Mouse (Mus musculus) 416B (cell line): ENCODE measurements at regions not wholly inside any gene's neighbourhood (a gene's known extent, or its start where the extent isn't known, plus 50 kb on each side); places are given as distances from the start of the nearest gene placed in this dataset.
"Not testable (repeated sequence)": the region's sequence is repeated elsewhere in the genome, so short reads cannot be mapped to it uniquely, and the experiment has no call there.

ENCODE experiments used
- DNase-seq: peaks from one replicate; pipeline ENCODE4 v3.0.0; 2011; ENCODE audit warnings: low read depth

GRCm38 (mm10) chr7:62179387-62179786 lies 167.0 kb upstream of the Ndn start:
- peak; percentile 46 for DNase-seq

- no peak for DNase-seq
Observed at GRCm38 (mm10) chr7:62208529-62208928, 137.8 kb upstream of the Ndn start.

GRCm38 (mm10) chr7:62209117-62209700 lies 137.2 kb upstream of the Ndn start:
- peak; percentile 10 for DNase-seq

- DNase-seq, result no peak
Observed at GRCm38 (mm10) chr7:62225184-62225583, 121.2 kb upstream of the Ndn start.

GRCm38 (mm10) chr7:62227727-62228126 lies 118.6 kb upstream of the Ndn start:
- DNase-seq, result peak; percentile 49

GRCm38 (mm10) chr7:62230713-62231112 lies 115.7 kb upstream of the Ndn start:
- no peak for DNase-seq

- DNase-seq, result no peak
Observed at GRCm38 (mm10) chr7:62231120-62231574, 115.2 kb upstream of the Ndn start.

GRCm38 (mm10) chr7:62232076-62232475 lies 114.3 kb upstream of the Ndn start:
- no peak for DNase-seq

GRCm38 (mm10) chr7:62234037-62234436 lies 112.3 kb upstream of the Ndn start:
- no peak for DNase-seq

- DNase-seq, result no peak
Observed at GRCm38 (mm10) chr7:62235766-62236165, 110.6 kb upstream of the Ndn start.

GRCm38 (mm10) chr7:62261688-62262114 lies 84.7 kb upstream of the Ndn start:
- DNase-seq, result no peak

- DNase-seq, result not testable (repeated sequence)
Observed at GRCm38 (mm10) chr7:62262174-62262573, 84.2 kb upstream of the Ndn start.

GRCm38 (mm10) chr7:62269156-62269855 lies 77.1 kb upstream of the Ndn start:
- DNase-seq, result no peak

- no peak for DNase-seq
Observed at GRCm38 (mm10) chr7:62276219-62276618, 70.2 kb upstream of the Ndn start.

- no peak for DNase-seq
Observed at GRCm38 (mm10) chr7:62278492-62278891, 67.9 kb upstream of the Ndn start.

GRCm38 (mm10) chr7:62279022-62279421 lies 67.3 kb upstream of the Ndn start:
- DNase-seq, result no peak
